Mouse (Mus musculus): Measurements from ENCODE around the gene Prss48.

DNA sequence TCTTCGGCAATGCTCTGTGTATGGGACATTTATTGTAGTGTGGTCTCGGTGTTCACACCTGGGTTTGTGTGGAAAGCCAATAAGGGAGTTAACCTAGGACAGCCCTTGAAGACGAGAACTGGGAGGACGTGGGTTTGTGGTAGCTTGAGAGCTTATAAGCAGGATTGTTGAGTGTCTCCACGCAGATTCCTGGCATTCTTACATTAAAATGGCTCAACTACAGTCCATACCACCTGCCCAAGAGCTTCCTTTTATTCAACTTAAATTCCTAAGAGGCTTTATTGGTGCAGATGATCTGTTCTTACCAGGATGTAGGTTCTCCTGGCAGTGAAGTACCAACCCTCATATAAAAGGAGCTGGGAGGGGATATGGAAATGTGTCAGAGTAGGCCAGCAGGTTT lies 649 bp upstream of the Prss48 start:
- no peak for TF ChIP-seq EP300 (IDR thresholded peaks at IDR 0.05; ENCODE audit: insufficient read depth, low read depth, low read length)
- TF ChIP-seq CTCF (IDR thresholded peaks at IDR 0.05) = no peak
